Mouse (Mus musculus): ENCODE measurements around the gene Cstf1. TPM values are rescaled to one million over a fixed set of nuclear protein-coding genes. Genes with fewer than 3 reads are reported as not detected.

The Cstf1 gene
- 10 to 100 TPM; 26.5 to 29.8 TPM for total RNA-seq (2021)

DNA sequence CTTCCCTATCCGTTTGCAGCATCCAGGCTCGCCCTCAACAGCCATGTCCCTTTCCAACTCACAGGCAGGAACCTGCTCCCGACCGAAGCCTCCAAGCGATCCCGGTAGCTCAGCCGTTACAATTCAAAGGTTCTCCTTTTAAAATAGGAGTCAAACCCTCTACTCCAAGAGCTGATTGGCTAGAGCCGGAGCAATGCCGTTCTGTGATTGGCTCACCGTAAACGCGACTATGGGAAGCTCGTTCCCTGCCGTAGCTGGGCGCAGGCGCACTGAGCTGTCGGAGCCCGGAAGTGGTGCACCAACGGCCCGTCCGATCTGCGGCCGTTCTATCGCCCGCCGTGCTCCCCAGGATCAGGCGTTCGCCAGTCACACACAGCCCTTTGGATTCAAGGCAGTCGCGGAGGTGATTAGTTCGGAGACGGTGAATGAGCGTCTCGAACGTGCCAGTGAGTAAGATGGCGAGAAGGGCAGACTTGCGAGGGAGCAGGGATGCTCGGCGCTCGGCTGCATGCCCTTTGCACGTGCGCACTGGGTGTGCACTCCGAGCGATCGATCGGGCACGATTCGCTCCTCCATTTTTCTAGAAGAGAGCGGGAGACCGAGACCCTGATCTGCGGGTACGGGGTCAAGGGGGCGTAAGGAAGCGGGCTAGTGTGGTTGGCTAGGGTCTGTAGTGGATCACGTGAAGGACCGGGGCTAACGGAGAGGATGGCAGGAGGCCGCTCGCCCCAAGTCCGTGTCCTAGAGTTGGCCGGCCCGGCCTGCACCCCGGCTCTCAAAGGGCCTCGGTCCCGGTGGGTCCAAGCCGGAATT lies at the start of gene Cstf1, which contains the start of gene Aurka:
Gene Cstf1 (plus strand): TSS at position 271 of the 813 bp plus-strand sequence.
Gene Aurka (minus strand): TSS at position 125 of the 813 bp plus-strand sequence.
- peak; percentile 95 for DNase-seq
- intact Hi-C loops (cut with DNase I) = no loop called here

- intact Hi-C loops (cut with DNase I) = no loop called here
- peak; percentile 45 for DNase-seq
These were observed 49.6 kb upstream of the Cstf1 start for GRCm38 (mm10) chr2:172320878-172321277.

- DNase-seq = no peak
- intact Hi-C loops (cut with DNase I) = loop anchor here (2.0 kb wide), 1 partner anchor 101 kb away; no protein-coding TSS in a partner anchor
These were observed 42.2 kb upstream of the Cstf1 start for GRCm38 (mm10) chr2:172328248-172328647.

DNA sequence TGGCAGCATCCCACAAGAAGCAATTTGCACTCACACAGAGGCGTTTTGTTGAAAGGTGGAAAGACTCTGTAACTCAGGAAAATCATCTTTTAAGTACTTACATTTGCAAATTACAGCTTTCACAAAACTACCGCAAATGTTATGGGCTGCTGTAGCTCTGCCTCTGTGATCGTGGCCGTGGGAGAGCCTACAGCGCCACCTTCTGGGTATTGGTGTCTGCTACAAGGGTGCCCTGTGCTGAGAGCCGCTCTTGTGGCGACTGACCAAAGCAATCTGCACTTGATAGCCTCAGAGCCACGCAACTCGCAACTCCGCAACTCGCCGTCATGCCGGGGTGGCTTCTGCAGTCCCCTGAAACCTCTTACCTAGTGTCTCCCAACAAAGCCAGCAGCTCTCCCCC lies 41.3 kb upstream of the Cstf1 start:
- intact Hi-C loops (cut with DNase I) = loop anchor here (2.0 kb wide), 1 partner anchor 102 kb away; no protein-coding TSS in a partner anchor
- peak; percentile 83 for DNase-seq

- no peak for DNase-seq
- intact Hi-C loops (cut with DNase I) = no loop called here
These were observed 32.1 kb upstream of the Cstf1 start for GRCm38 (mm10) chr2:172338206-172338942.

GRCm38 (mm10) chr2:172340936-172341335 lies 29.5 kb upstream of the Cstf1 start:
- intact Hi-C loops (cut with DNase I) = no loop called here
- DNase-seq = no peak

DNA sequence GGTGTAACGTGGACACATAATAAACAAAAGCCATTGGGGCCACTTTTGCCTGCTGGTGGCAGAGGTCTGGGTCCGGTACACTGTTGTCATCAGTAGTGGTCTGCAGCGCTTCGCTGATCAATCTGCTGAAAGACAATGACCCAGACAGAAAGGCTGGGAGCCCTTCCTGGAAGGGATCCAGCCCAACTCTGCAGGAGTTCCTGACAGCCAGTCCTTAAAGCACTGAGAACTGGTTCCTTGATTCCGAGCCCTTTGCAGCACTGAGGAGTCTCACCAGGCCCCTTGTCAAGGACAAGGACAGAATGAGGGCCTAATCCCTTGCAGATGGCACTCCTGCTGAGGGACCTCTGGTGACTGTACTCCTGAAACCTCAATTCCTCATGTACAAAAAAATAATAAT lies 28.9 kb upstream of the Cstf1 start:
- peak; percentile 62 for DNase-seq
- intact Hi-C loops (cut with DNase I) = no loop called here

DNA sequence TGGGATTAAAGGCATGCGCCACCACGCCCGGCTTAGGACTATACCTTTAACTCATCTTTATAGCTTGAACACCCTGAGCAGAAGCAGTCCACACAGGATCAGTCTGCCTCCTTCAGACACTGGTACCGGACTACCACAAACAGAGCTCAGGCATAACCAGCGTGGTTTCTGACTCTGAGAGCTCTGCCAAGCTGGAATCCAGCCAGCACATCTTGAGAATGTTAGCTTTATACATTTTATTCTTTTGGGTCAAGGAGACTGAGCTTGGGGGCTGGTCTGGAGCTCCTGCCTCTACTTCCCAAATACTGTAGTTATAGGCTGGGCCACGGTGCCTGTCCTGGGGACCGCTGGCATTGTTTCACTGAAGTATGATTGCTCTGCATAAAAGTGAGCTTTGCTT lies 26.7 kb upstream of the Cstf1 start:
- no peak for DNase-seq

GRCm38 (mm10) chr2:172344669-172345068 lies 25.8 kb upstream of the Cstf1 start:
- intact Hi-C loops (cut with DNase I) = no loop called here
- DNase-seq = no peak

More for the DNA sequence above, 26.7 kb upstream of the Cstf1 start:
- intact Hi-C loops (cut with DNase I) = no loop called here

DNA sequence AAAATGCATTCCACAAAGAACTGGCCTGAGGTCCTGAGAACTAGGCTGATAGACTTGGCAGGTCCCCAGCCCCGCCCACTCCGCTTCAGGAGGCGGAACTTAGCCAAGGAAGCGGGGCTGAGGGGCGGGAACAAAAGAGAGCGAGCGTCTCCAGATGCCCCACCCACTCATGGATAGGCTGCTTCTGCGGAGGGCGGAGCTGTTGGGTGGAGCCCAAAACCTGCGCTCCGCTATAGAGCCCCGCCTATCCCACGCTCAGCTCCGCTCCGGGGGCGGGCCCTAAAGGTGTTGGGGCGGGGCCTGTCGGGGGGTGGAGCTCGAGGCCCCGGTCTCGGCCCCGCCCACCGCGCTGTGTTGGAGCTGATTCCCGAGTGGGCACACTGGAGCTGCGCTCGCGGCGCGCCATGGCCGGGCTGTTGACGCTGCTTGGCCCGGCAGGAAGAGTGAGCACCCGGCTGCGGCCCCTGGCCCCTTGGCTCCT lies 25.2 kb upstream of the Cstf1 start, which contains the start of gene Fam210b:
Gene Fam210b (plus strand): TSS at position 308 of the 481 bp plus-strand sequence.
- intact Hi-C loops (cut with DNase I) = no loop called here
- DNase-seq = peak; percentile 97

- peak; percentile 49 for DNase-seq
- intact Hi-C loops (cut with DNase I) = no loop called here
These were observed 24.2 kb upstream of the Cstf1 start for GRCm38 (mm10) chr2:172346034-172346929.

DNA sequence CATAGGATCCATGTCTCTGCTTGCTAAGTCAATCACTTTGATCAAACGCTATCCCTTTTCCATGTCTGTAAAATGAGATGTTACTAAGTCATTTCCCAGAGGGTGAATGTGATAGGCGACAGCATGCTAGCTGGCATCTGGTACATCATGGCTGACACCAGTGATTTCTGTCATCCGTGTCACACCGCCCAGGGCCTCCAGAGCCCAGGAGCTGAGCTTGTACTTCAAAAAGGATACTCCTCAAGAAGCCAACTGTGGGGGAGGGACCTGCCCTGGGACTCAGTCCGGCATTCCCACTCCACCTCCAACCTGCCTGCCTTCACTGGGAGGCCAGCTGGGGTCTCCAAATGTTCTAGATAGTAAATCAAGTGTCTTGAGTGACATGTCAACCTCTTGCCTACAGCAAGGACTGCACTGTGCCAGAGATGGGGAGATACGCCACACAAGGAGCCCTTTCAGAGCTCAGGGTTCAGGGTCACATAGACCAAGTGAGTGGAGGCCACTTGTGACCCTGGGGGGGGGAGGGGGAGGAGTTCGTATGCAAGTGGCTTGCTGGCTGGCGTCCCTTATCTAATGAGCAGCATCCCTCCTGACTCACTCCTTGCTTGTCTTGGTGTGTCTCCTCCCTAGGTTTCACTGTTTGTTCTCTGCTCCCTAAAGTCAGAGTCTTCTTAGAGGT lies 23.4 kb upstream of the Cstf1 start:
- no peak for DNase-seq
- intact Hi-C loops (cut with DNase I) = no loop called here

GRCm38 (mm10) chr2:172348297-172348950 lies 22.1 kb upstream of the Cstf1 start:
- intact Hi-C loops (cut with DNase I) = no loop called here
- peak; percentile 75 for DNase-seq

- no peak for DNase-seq
- intact Hi-C loops (cut with DNase I) = no loop called here
These were observed 20.7 kb upstream of the Cstf1 start for GRCm38 (mm10) chr2:172349776-172350175.

DNA sequence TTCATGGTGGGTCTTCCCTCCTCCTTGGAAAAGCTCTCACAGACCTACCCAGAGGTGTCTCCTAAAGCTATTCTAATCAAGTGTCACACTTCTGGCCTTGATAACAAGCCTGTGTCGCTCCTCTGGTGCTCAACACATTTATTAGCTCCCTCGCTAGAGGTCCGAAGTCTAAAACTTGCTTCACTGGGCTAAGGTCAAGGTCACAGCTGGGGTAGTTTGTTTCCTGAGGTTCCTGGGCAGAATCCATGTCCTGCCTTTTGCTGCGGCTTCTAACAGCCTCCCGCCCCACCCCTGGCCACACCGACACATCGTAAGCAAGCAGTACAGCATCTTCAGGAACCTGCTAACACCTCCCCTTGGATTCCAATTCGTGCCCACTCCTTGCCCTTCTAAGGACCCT lies 19.7 kb upstream of the Cstf1 start:
- intact Hi-C loops (cut with DNase I) = no loop called here
- DNase-seq = no peak

DNA sequence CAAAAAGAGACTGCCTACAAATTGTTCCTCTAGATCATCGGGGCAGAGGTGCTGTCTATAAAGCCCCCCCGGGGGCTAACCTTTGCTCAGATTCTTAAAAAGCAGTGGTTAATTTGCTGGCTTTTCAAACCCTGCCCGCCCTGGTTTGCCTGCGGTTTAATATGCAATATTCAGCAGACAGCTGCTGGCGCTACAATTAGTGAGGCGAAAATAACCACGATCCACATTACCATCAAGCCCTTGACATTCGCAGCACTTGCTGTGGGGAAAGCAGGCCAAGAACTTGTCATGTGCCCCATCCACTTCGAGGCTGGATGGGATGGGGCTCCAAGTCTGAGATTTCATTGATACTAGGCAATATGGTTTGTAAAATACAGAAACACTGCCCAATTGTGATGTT lies 17.3 kb upstream of the Cstf1 start:
- intact Hi-C loops (cut with DNase I) = no loop called here
- peak; percentile 49 for DNase-seq

DNA sequence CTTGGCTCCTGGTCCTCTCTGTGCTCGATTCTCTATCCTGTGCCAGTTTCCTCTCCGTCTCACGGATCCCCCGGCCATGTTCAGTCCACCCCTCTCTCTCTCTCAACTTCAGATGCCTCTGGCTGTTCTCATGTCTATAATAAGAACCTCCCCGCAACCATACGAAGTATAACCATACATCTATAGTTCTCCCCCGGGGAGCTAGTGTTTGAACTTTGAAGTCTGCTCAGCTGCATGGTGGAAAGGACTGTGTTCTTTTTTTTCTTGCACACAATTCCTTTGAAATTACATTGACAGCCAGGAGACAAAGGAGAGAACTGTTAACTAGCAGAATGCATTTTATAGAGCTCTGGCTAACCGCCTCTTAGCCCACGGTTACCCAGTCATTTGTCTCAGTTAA lies 15.7 kb upstream of the Cstf1 start:
- intact Hi-C loops (cut with DNase I) = no loop called here
- DNase-seq = no peak

DNA sequence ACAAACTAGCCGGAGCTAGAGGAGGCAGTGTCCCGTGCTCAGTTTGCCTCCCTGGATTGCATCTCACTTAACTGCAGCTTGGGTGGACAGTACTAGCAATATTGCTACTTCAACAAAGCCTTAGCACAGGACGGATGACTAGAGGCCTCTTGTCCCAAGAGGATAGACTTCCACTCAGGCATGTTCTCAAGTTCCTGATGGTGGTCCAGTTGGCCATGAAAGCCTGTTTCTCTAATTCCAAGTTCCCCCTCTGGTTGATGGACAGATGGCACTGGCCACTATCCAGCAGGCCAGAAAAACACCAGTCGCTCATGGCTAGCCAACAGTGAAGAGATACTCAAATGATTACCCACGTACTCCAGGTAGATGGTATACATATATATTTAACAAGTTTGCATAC lies 14.6 kb upstream of the Cstf1 start:
- peak; percentile 86 for DNase-seq
- intact Hi-C loops (cut with DNase I) = no loop called here

DNA sequence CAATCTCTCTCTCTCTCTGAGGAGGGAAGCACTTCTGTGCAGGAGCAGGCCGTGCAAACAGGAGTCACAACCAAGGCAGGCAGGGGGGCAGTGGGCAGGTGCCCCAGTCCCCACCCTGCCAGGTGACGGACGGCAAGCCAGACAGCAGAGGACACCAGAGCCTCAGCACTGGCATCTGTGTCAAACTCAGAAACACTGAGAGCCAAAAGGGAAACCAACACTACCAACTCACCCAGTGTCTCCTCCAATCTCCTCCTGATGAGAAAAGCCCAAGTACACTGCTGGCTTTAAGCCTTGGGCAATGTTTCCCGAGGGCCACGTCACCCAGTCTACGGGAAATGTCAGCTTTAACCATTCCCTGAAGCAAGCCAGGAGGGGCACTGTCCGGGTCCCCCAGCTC lies 7.3 kb upstream of the Cstf1 start:
- DNase-seq = no peak
- intact Hi-C loops (cut with DNase I) = no loop called here
